Mouse (Mus musculus): ENCODE results near the gene Serpinc1.

GRCm38 (mm10) chr1:161027196-161027595 lies 48.8 kb downstream of the Serpinc1 start:
- TF ChIP-seq CTCF (IDR thresholded peaks at IDR 0.05; ENCODE audit: borderline replicate concordance, control insufficient read depth, extremely low read depth, insufficient read depth, low read length, poor library complexity), result no peak
- TF ChIP-seq POLR2A (IDR thresholded peaks at IDR 0.05; ENCODE audit: control insufficient read depth, extremely low read depth, insufficient read depth, low read length, poor library complexity), result no peak

Measured in thymus, adult 2 months (tissue).